Mouse (Mus musculus): ENCODE results near the gene Msrb2. TPM values are rescaled to one million over a fixed set of nuclear protein-coding genes. Genes with fewer than 3 reads are reported as not detected.

Gene Msrb2
- polyA plus RNA-seq, 3 experiments from 2014 or later: 7.5 to 24.0 (median 21.0) TPM

Other genes with a start within 250 kb of the Msrb2 start
- 1 to 10 TPM; 2.9 to 4.2 (median 4.1) TPM for gene Armc3, start 172.1 kb upstream of the Msrb2 start, polyA plus RNA-seq (2017; shearing (Covaris generic))
- not detected for gene Ptf1a, start 74.2 kb downstream of the Msrb2 start, polyA plus RNA-seq (2017; shearing (Covaris generic))
- gene 4921504E06Rik, start 182.5 kb downstream of the Msrb2 start, polyA plus RNA-seq (2017; shearing (Covaris generic)): not detected

All from inflammation-experienced regulatory T-cells, adult 6 months (primary cell).